Comparison of ENCODE assay signal across 9 mouse cellular contexts in the genomic region with DNA sequence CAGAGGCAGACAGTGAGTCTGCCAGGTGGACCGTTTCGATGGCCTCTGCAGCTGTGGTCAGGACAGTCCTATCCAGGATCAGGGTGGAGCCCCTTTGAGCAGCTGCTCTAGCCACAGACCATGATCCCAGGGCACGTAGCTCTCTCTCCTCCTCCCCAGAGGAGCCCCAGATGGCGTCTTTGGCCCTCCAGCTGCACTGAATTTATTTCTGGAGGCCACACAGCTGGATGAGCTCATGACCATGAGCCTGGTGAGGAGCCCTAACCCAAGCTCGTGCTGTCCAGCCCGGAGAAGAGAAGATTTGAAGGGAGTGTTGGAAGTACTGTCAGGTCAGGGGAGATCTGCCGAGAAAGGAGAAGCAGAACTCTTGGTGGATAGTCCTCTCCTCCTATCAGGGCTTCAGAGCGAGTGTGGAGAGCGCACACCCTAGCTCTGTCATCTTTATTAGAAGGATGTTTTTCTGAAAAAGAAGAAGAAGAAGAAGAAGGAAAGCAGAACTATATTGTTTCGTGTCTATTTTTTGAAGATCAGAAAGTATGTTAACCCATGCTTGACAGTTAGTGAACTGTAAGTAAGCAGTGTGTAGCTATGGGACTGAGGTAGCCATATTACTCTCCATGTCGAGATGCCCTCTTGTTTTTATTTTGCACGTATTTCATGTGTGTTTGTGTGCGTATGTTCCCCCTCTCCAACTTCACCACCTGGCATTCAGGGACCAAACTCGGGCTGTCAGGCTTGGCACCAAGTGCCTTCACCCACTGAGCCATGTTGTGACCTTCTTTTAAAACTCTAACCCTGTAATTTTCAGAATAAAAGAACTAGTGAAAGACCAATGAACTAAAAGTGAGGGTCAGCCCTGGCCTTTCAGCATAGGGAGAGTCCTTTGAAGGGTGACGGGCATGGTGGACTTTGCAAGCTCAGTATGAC. TPM values are rescaled to one million over a fixed set of nuclear protein-coding genes. Genes with fewer than 3 reads are reported as not detected.
DNase-seq lines count a peak whose midpoint lies in the region; ATAC-seq and TF ChIP-seq lines count a peak whose summit lies in the region.
"Had no signal": no experiment of that assay in that cellular context is flagged by ENCODE, and none has a peak within 500 bp of the region (broad histone marks: within the 10 kb centered on the region; RNA-seq: fewer than 3 reads in every experiment).

No protein-coding gene starts in this region.

- WGBS in hindbrain, embryonic 10.5 days: 84% methylated on average over 15 of the region's 15 CpGs
- 83% methylated on average over 15 of the region's 15 CpGs for WGBS in hindbrain, embryonic 12.5 days
- WGBS in heart, embryonic 16.5 days: 70% methylated on average over 15 of the region's 15 CpGs
- 66% methylated on average over 15 of the region's 15 CpGs for WGBS in limb, embryonic 15.5 days
- 36% methylated on average over 15 of the region's 15 CpGs for WGBS in spleen, adult 2 months

- H3K36me3 ChIP-seq in hindbrain, embryonic 10.5 days: peaks cover 33% of the 10 kb centered on the region
- peaks cover 27% of the 10 kb centered on the region for H3K36me3 ChIP-seq in hindbrain, embryonic 12.5 days
- peaks cover 48% of the 10 kb centered on the region for H3K36me3 ChIP-seq in heart, embryonic 16.5 days (ENCODE audit: control insufficient read depth, insufficient read depth)
- peaks cover 41% of the 10 kb centered on the region for H3K36me3 ChIP-seq in limb, embryonic 15.5 days
- peaks cover 7% of the 10 kb centered on the region; the same call in 1 of the 2 replicates for H3K36me3 ChIP-seq in spleen, adult 2 months (ENCODE audit: control insufficient read depth, insufficient read depth, low read length)

- no peaks in the 10 kb centered on the region; the same call in 1 of the 2 replicates for H3K4me1 ChIP-seq in hindbrain, embryonic 10.5 days (replicated peaks)
- no peaks in the 10 kb centered on the region for H3K4me1 ChIP-seq in hindbrain, embryonic 12.5 days
- H3K4me1 ChIP-seq in heart, embryonic 16.5 days (ENCODE audit: control insufficient read depth, insufficient read depth, low read length): peaks cover 5% of the 10 kb centered on the region; the same call in 1 of the 2 replicates
- no peaks in the 10 kb centered on the region for H3K4me1 ChIP-seq in limb, embryonic 15.5 days
- H3K4me1 ChIP-seq in spleen, adult 2 months (ENCODE audit: control insufficient read depth, insufficient read depth, insufficient read length): peaks cover 31% of the 10 kb centered on the region

- no peak overlapping the region for H3K9ac ChIP-seq in hindbrain, embryonic 12.5 days
- H3K9ac ChIP-seq in heart, embryonic 16.5 days (ENCODE audit: low read length): no peak overlapping the region
- H3K9ac ChIP-seq in limb, embryonic 15.5 days: no peak overlapping the region

- TF ChIP-seq POLR2A in spleen, adult 2 months (IDR thresholded peaks at IDR 0.05; ENCODE audit: low read depth, low read length): peak; percentile 37

- TF ChIP-seq CTCF in spleen, adult 2 months (IDR thresholded peaks at IDR 0.05; ENCODE audit: extremely low read depth, insufficient read depth, insufficient read length, insufficient replicate concordance): no peak

- H3K9me3 ChIP-seq in hindbrain, embryonic 10.5 days: no peaks in the 10 kb centered on the region
- H3K9me3 ChIP-seq in hindbrain, embryonic 12.5 days (replicated peaks): no peaks in the 10 kb centered on the region
- no peaks in the 10 kb centered on the region for H3K9me3 ChIP-seq in heart, embryonic 16.5 days (replicated peaks; ENCODE audit: control insufficient read depth, low read length)
- H3K9me3 ChIP-seq in limb, embryonic 15.5 days: no peaks in the 10 kb centered on the region

- H3K27me3 ChIP-seq in hindbrain, embryonic 10.5 days (ENCODE audit: insufficient read depth, poor library complexity, severe bottlenecking): no peaks in the 10 kb centered on the region
- H3K27me3 ChIP-seq in hindbrain, embryonic 12.5 days: no peaks in the 10 kb centered on the region
- no peaks in the 10 kb centered on the region for H3K27me3 ChIP-seq in heart, embryonic 16.5 days (ENCODE audit: control insufficient read depth, insufficient read depth, low read length)
- H3K27me3 ChIP-seq in limb, embryonic 15.5 days: no peaks in the 10 kb centered on the region
- H3K27me3 ChIP-seq in spleen, adult 2 months (ENCODE audit: control insufficient read depth, insufficient read depth, low read length): no peaks in the 10 kb centered on the region

- no peak overlapping the region for H3K4me2 ChIP-seq in hindbrain, embryonic 12.5 days (replicated peaks)
- no peak overlapping the region for H3K4me2 ChIP-seq in heart, embryonic 16.5 days (ENCODE audit: low read depth, low read length)
- no peak overlapping the region for H3K4me2 ChIP-seq in limb, embryonic 15.5 days

- DNase-seq in hindbrain, embryonic 10.5 days (ENCODE audit: low spot score): no peak
- DNase-seq in spleen, adult 2 months (ENCODE audit: low read depth in 1 of 2, low spot score in 2 of 2): peak; percentile 59 to 63
- DNase-seq in adrenal gland, postnatal 4 days (ENCODE audit: low spot score in 2 of 2): no peak
- DNase-seq in right cerebral cortex, adult 18-20 months: no peak
- no peak for DNase-seq in frontal cortex, postnatal 36 days (ENCODE audit: low spot score in 2 of 2)

- 0 out of 2 replicates have a peak overlapping the region, but pooled peaks have one; percentile 29 for H3K27ac ChIP-seq in hindbrain, embryonic 10.5 days
- H3K27ac ChIP-seq in hindbrain, embryonic 12.5 days: no peak overlapping the region
- peak overlapping the region; percentile 11; the same call in 1 of the 2 replicates for H3K27ac ChIP-seq in heart, embryonic 16.5 days (ENCODE audit: low read length)
- no peak overlapping the region for H3K27ac ChIP-seq in limb, embryonic 15.5 days
- peak overlapping the region; percentile 99 for H3K27ac ChIP-seq in spleen, adult 2 months (ENCODE audit: insufficient read depth, low read length)

- ATAC-seq in hindbrain, embryonic 12.5 days (ENCODE audit: low FRiP score): no peak
- 0 out of 2 replicates have a peak, but pooled peaks have one; percentile 45 for ATAC-seq in heart, embryonic 16.5 days (replicated peaks; ENCODE audit: extremely low read depth, insufficient read depth, low FRiP score)
- peak; percentile 55; the same call in 1 of the 2 replicates for ATAC-seq in limb, embryonic 15.5 days (ENCODE audit: insufficient number of reproducible peaks, low FRiP score, low TSS enrichment, low read depth)

- H3K4me3 ChIP-seq in hindbrain, embryonic 10.5 days: no peak overlapping the region
- H3K4me3 ChIP-seq in hindbrain, embryonic 12.5 days: no peak overlapping the region
- H3K4me3 ChIP-seq in heart, embryonic 16.5 days (ENCODE audit: low read length): no peak overlapping the region
- no peak overlapping the region for H3K4me3 ChIP-seq in limb, embryonic 15.5 days
- H3K4me3 ChIP-seq in spleen, adult 2 months (ENCODE audit: extremely low read depth, insufficient read depth, insufficient read length): no peak overlapping the region
- H3K4me3 ChIP-seq: erythroblast, embryonic 14.5 days had no signal

RNA-seq across cellular contexts. Expression of a gene that starts 38.4 kb away (rescaled TPM):
- 0.65 and 0.66 TPM in 2 replicates for polyA plus RNA-seq in hindbrain, embryonic 10.5 days (2016; fragmentation: Nextera tagmentation; extraction: Ambion mirVana)
- 0.72 and 0.90 TPM in 2 replicates for polyA plus RNA-seq in hindbrain, embryonic 12.5 days (2016; fragmentation: Nextera tagmentation; extraction: Ambion mirVana)
- polyA plus RNA-seq in heart, embryonic 16.5 days (2015; fragmentation: Nextera tagmentation; extraction: Ambion mirVana): 4.0 and 4.9 TPM in 2 replicates
- polyA plus RNA-seq in limb, embryonic 15.5 days (2015; fragmentation: Nextera tagmentation; extraction: Ambion mirVana): 15.2 and 15.9 TPM in 2 replicates
- 0.57 and 0.90 TPM in 2 replicates for polyA plus RNA-seq in spleen, adult 2 months (2012; rRNA removed)
- under 1 TPM in 1 of 2 experiments, not detected in 1; 0.17 TPM for total RNA-seq in adrenal gland, postnatal 4 days (2021)
- polyA plus RNA-seq: erythroblast, embryonic 14.5 days had no signal

Comparison
In these comparisons a context has a peak if more than half of its experiments do, and no peak if none do; other contexts are left out.
1. H3K27ac ChIP-seq: peak in hindbrain, embryonic 10.5 days (single experiment), heart, embryonic 16.5 days (single experiment) and spleen, adult 2 months (single experiment); none in hindbrain, embryonic 12.5 days (single experiment) and limb, embryonic 15.5 days (single experiment).
2. DNase-seq: peak in spleen, adult 2 months (2 of 2); none in hindbrain, embryonic 10.5 days (single experiment), adrenal gland, postnatal 4 days (0 of 2), right cerebral cortex, adult 18-20 months (single experiment) and frontal cortex, postnatal 36 days (0 of 2).